Mouse (Mus musculus) erythroblast, embryonic 14.5 days (primary cell): Measurements from ENCODE around the gene Ttc38.

Experiments used
- GATA1 ChIP-seq: IDR thresholded peaks from 2 replicates; pipeline ENCODE4 v1.6.1; 2012; ENCODE audit warnings: low read length, inconsistent platforms, mixed read lengths
- TAL1 ChIP-seq: IDR thresholded peaks from 3 replicates; pipeline ENCODE4 v1.6.1; 2012; ENCODE audit warnings: low read length, inconsistent platforms, mixed read lengths

DNA sequence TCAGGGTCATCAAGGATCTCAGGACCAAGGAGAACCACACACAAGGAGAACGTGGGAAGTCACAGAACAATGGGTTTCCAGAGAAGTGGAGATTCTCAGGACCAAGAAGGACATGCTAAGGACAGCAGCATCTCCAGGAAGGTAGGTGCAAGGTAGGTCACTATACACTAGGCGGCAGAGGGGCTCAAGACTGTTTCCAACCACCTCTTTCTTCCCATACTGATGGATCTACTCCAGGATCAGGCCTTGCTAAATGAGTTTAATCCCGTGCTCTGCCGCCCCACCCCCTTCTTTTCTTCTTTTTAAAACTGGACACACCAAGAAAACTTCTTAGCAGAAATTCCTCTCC lies 10.1 kb upstream of the Ttc38 start:
- TF ChIP-seq TAL1, result no peak
- TF ChIP-seq GATA1, result no peak
